Mouse (Mus musculus) lung, postnatal 0 days (tissue): ENCODE measurements around the gene Cog4.
"Not testable (repeated sequence)": the region's sequence is repeated elsewhere in the genome, so short reads cannot be mapped to it uniquely, and the experiment has no call there.

Experiments
- CTCF ChIP-seq: IDR thresholded peaks from 2 replicates; pipeline ENCODE4 v1.5.1; 2016; ENCODE audit warnings: antibody characterized with exemption, mild to moderate bottlenecking
- EP300 ChIP-seq: IDR thresholded peaks from 2 replicates; pipeline ENCODE4 v1.6.1; 2016; ENCODE audit warnings: antibody characterized with exemption, mild to moderate bottlenecking, control low read depth

GRCm38 (mm10) chr8:110861347-110862025 is 15.1 kb downstream of the Cog4 start:
- not testable (repeated sequence) for TF ChIP-seq CTCF, EP300
